Mouse (Mus musculus): ENCODE results near the gene Cldn22. TPM values are rescaled to one million over a fixed set of nuclear protein-coding genes. Genes with fewer than 3 reads are reported as not detected.
A peak's percentile ranks its signal among the peaks of the same experiment; 100 is the strongest.

Gene Cldn22
- total RNA-seq, 2 experiments from 2014 or later, result 0.69 to 0.84 TPM

GRCm38 (mm10) chr8:47832616-47833015, 8.3 kb downstream of the Cldn22 start:
- no peak for DNase-seq (ENCODE audit: low spot score)

- DNase-seq (ENCODE audit: low spot score), result no peak
These were observed 9.7 kb downstream of the Cldn22 start for GRCm38 (mm10) chr8:47833944-47834343.

- DNase-seq (ENCODE audit: low spot score), result no peak
These were observed 18.8 kb downstream of the Cldn22 start for GRCm38 (mm10) chr8:47843063-47843462.

GRCm38 (mm10) chr8:47843651-47844050, 19.4 kb downstream of the Cldn22 start:
- DNase-seq (ENCODE audit: low spot score), result no peak

GRCm38 (mm10) chr8:47845956-47846355, 21.7 kb downstream of the Cldn22 start:
- DNase-seq (ENCODE audit: low spot score), result no peak

GRCm38 (mm10) chr8:47847161-47847560, 22.9 kb downstream of the Cldn22 start:
- DNase-seq (ENCODE audit: low spot score), result no peak

- no peak for DNase-seq (ENCODE audit: low spot score)
These were observed 23.6 kb downstream of the Cldn22 start for GRCm38 (mm10) chr8:47847931-47848330.

GRCm38 (mm10) chr8:47849842-47850241, 25.6 kb downstream of the Cldn22 start:
- no peak for DNase-seq (ENCODE audit: low spot score)

- peak; percentile 65 for DNase-seq (ENCODE audit: low spot score)
These were observed 27.7 kb downstream of the Cldn22 start for GRCm38 (mm10) chr8:47851824-47852502.

- DNase-seq (ENCODE audit: low spot score), result no peak
These were observed 28.5 kb downstream of the Cldn22 start for GRCm38 (mm10) chr8:47852737-47853136.

- no peak for DNase-seq (ENCODE audit: low spot score)
These were observed 29.1 kb downstream of the Cldn22 start for GRCm38 (mm10) chr8:47853356-47853755.

- DNase-seq (ENCODE audit: low spot score), result no peak
These were observed 35.0 kb downstream of the Cldn22 start for GRCm38 (mm10) chr8:47859259-47859658.

- no peak for DNase-seq (ENCODE audit: low spot score)
These were observed 42.3 kb downstream of the Cldn22 start for GRCm38 (mm10) chr8:47866568-47866967.

- DNase-seq (ENCODE audit: low spot score), result peak; percentile 77
These were observed 42.8 kb downstream of the Cldn22 start for GRCm38 (mm10) chr8:47867067-47867466.

- DNase-seq (ENCODE audit: low spot score), result peak; percentile 39
These were observed 48.3 kb downstream of the Cldn22 start for GRCm38 (mm10) chr8:47872361-47873107.

GRCm38 (mm10) chr8:47874497-47875178, 50.4 kb downstream of the Cldn22 start:
- no peak for DNase-seq (ENCODE audit: low spot score)

Other genes starting within 250 kb of the Cldn22 start
- gene Ing2, start 148.9 kb upstream of the Cldn22 start, total RNA-seq (2021), result 10 to 100 TPM; 17.9 to 18.6 TPM
- 1 to 10 TPM; 5.0 to 5.7 TPM for gene Cdkn2aip, start 110.5 kb upstream of the Cldn22 start, total RNA-seq (2021)
- not detected for gene Cldn24, start 2.3 kb upstream of the Cldn22 start, total RNA-seq (2021)
- 1 to 10 TPM; 5.1 to 6.7 TPM for gene Wwc2, start 166.4 kb downstream of the Cldn22 start, total RNA-seq (2021)